Mouse (Mus musculus) lung, embryonic 15.5 days (tissue): ENCODE results near the gene Fgr. TPM values are rescaled to one million over a fixed set of nuclear protein-coding genes. Genes with fewer than 3 reads are reported as not detected.
"Not testable (repeated sequence)": the region's sequence is repeated elsewhere in the genome, so short reads cannot be mapped to it uniquely, and the experiment has no call there.

Source experiments
- ATAC-seq: fragments of 200-750 bp; cut with Nextera tagmentation; 2 replicates; pipeline ENCODE4 v1.8.0; 2017; ENCODE audit warnings: moderate number of reproducible peaks, borderline replicate concordance; ENCODE audit not compliant: low FRiP score, low TSS enrichment; ENCODE audit errors: extremely low read depth
- H3K27ac ChIP-seq: fragments of 300-500 bp; sonication (generic); 2 replicates; pipeline ENCODE4 v1.5.1; 2015; ENCODE audit warnings: moderate library complexity, mild to moderate bottlenecking, inconsistent platforms
- H3K27me3 ChIP-seq: fragments of 300-500 bp; sonication (generic); 2 replicates; pipeline ENCODE4 v1.6.1; 2015; ENCODE audit warnings: inconsistent platforms
- H3K36me3 ChIP-seq: fragments of 300-500 bp; sonication (generic); 2 replicates; pipeline ENCODE4 v1.6.1; 2015; ENCODE audit warnings: inconsistent platforms
- H3K4me1 ChIP-seq: fragments of 300-500 bp; sonication (generic); 2 replicates; pipeline ENCODE4 v1.6.1; 2015; ENCODE audit warnings: inconsistent platforms
- H3K4me2 ChIP-seq: fragments of 300-500 bp; sonication (generic); 2 replicates; pipeline ENCODE4 v1.6.1; 2015; ENCODE audit warnings: inconsistent platforms, mild to moderate bottlenecking, moderate library complexity
- H3K4me3 ChIP-seq: fragments of 300-500 bp; sonication (generic); 2 replicates; pipeline ENCODE4 v1.5.1; 2015; ENCODE audit warnings: mild to moderate bottlenecking, inconsistent platforms
- H3K9ac ChIP-seq: fragments of 300-500 bp; sonication (generic); 2 replicates; pipeline ENCODE4 v1.6.1; 2015; ENCODE audit warnings: inconsistent platforms
- H3K9me3 ChIP-seq: fragments of 300-500 bp; sonication (generic); 2 replicates; pipeline ENCODE4 v1.6.1; 2016; ENCODE audit warnings: inconsistent platforms
- WGBS: fragments of 180-500 bp; shearing (Covaris S2); methylation state at CpG from one replicate; pipeline ENCODE4 v1.1.7; 2015; 5-methylcytosine and 5-hydroxymethylcytosine counted together
- polyA plus RNA-seq: library from polyadenylated mRNA; unstranded; fragments of >200 nt; fragmentation: Nextera tagmentation; extraction: Ambion mirVana; gene quantifications from 2 replicates; pipeline ENCODE4 v1.2.1, GENCODE M21; 2015

The Fgr gene
- polyA plus RNA-seq: 0.69 and 0.74 TPM in 2 replicates

DNA sequence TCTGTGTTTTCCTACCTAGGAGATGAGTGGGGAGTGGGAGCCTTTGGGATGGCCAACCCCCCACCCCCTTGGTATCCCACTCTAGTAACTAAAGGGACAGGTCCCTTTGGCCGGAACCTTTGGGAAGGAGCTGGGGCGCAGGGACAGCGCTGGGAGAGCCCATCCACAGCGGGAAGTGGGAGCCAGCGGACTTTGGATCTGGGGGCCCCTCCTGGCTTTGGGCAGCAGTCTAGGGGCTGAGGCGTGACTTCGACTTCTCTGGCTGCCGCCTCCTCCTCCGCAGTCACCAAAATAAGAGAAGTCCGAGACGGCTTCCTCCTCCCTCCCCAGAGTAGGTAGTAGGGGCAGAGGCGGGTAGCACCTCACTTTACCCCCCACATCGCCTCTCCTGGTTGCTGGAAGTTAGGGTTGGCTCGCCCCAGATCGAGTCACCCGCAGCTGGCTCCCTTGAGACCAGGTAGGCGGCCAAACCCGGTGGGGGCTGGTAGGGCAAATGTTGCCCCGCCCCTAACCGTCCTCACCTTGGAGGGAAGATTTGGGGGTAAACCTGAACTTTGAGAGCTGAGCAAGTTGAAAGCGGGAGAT is at the start of gene Fgr:
Fgr (plus strand) TSS at position 282 of the 585 bp plus-strand sequence.
- peaks cover 6% of the 10 kb centered on the region; the same call in 1 of the 2 replicates for H3K27me3 ChIP-seq
- H3K36me3 ChIP-seq: no peaks in the 10 kb centered on the region
- H3K4me3 ChIP-seq: peak within 1 kb of the TSS; percentile 24
- peak within 1 kb of the TSS; percentile 35; the same call in 1 of the 2 replicates for H3K27ac ChIP-seq
- peak within 1 kb of the TSS; percentile 16; the same call in 1 of the 2 replicates for H3K9ac ChIP-seq
- H3K9me3 ChIP-seq: no peaks in the 10 kb centered on the region
- no peak for ATAC-seq
- H3K4me2 ChIP-seq: peak within 1 kb of the TSS; percentile 56
- H3K4me1 ChIP-seq: peaks cover 27% of the 10 kb centered on the region
- WGBS: 18% methylated on average over 21 of the region's 21 CpGs

DNA sequence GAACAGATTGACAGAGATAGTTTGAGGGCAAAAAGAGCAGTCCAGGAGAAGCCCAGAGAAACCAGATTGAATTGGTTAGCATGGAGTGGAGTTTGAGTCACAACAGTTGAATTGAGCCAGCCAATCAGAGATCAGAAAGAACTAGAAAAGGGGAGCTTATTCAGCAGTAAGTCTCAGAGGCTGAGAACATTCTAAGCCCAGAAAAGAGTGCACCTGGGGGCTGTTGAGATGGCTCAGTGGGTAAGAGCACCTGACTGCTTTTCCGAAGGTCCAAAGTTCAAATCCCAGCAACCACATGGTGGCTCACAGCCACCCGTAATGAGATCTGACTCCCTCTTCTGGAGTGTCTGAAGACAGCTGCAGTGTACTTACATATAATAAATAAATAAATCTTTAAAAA is 47.4 kb upstream of the Fgr start:
- not testable (repeated sequence) for H3K9me3 ChIP-seq, H3K27me3 ChIP-seq
- WGBS: 62% methylated on average over 2 of the region's 2 CpGs

DNA sequence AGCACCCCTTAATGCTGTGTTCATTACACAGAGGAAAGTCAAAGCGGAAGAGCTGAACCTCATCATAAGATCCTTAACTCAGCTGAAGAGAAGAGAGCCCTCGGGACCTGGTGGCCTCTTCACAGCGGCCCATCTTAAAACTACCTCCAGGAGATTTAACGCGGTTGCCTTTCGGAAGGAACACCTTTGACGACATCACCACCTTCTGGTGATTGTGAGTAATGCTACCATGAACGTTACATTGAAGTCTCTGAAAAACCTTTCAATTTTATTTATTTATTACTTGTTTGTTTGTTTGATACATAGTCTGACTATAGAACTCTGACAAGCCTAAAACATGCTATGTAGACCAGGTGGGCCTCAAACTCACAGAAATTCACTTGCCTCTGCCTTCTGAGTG is 43.1 kb upstream of the Fgr start:
- ATAC-seq: no peak

More for the DNA sequence above, 47.4 kb upstream of the Fgr start:
- H3K4me1 ChIP-seq: peaks cover 10% of the 10 kb centered on the region; the same call in 1 of the 2 replicates
- not testable (repeated sequence) for H3K36me3 ChIP-seq, H3K9ac ChIP-seq, H3K27ac ChIP-seq, H3K4me3 ChIP-seq, ATAC-seq, H3K4me2 ChIP-seq

DNA sequence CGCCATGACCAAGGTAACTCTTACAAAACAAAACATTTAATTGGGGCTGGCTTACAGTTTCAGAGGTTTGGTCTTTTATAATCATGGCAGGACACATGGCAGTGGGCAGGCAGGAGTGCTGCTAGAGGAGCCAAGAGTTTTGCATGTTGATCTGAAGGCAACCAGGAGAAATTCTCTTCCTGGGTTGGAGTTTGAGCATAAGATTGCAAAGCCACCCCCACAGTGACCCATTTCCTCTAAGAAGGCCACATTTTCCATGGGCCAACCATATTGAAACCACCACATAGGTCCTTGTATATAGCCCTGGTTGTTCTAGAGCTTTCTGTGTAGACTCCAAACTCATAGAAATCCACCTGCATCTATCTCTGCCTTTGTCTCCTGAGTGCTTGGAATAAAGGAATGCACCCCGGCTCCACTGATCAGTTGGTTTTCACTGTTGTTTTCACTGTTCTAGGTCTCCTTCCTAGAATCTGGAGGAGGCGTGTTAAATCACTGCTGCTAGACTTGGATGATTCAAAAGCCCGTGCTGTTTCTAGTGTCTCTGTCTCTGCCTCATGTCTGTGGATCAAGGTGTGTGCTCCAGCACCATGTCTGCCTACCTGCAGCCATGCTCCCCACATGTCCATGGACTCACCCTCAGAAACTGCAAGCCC is 41.0 kb upstream of the Fgr start:
- H3K4me3 ChIP-seq: no peak overlapping the region
- no peaks in the 10 kb centered on the region for H3K27me3 ChIP-seq
- ATAC-seq: no peak
- H3K9ac ChIP-seq: no peak overlapping the region
- H3K36me3 ChIP-seq: no peaks in the 10 kb centered on the region
- 82% methylated on average over 4 of the region's 4 CpGs for WGBS
- H3K4me2 ChIP-seq: no peak overlapping the region
- H3K9me3 ChIP-seq: no peaks in the 10 kb centered on the region
- H3K4me1 ChIP-seq: 0 out of 2 replicates have a peak, but pooled peaks cover 3% of the 10 kb centered on the region
- H3K27ac ChIP-seq: no peak overlapping the region

More for the DNA sequence above, 43.1 kb upstream of the Fgr start:
- no peaks in the 10 kb centered on the region for H3K9me3 ChIP-seq
- 9% methylated on average over 8 of the region's 8 CpGs for WGBS
- no peak overlapping the region for H3K27ac ChIP-seq
- H3K27me3 ChIP-seq: no peaks in the 10 kb centered on the region
- H3K9ac ChIP-seq: no peak overlapping the region
- H3K4me2 ChIP-seq: no peak overlapping the region
- no peak overlapping the region for H3K4me3 ChIP-seq
- H3K4me1 ChIP-seq: 0 out of 2 replicates have a peak, but pooled peaks cover 3% of the 10 kb centered on the region
- no peaks in the 10 kb centered on the region for H3K36me3 ChIP-seq

DNA sequence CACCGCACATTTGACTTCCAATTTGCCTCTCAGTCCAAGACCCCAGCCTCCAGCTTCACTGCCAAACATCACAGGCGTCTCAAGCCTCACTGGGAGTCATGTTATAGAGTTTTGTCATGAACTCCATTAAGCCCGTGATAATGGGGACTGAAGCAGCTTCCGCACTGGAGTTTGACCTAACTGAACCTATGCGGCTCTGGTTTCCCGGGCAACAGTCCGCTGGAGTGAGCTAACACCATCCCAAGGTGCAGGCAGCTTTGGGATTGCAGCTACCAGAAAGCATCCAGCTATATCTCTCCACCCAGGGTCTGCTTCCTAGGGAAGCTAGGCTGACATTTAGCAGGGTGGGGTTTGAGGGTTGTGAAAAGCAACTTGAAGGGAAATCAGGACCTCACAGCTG is 39.3 kb upstream of the Fgr start:
- Histone ChIP-seq H3K4me2 (no peak overlapping the region), H3K36me3 (no peaks in the 10 kb centered on the region), H3K4me3 (no peak overlapping the region), H3K9me3 (no peaks in the 10 kb centered on the region), H3K27me3 (no peaks in the 10 kb centered on the region), H3K4me1 (0 out of 2 replicates have a peak, but pooled peaks cover 10% of the 10 kb centered on the region), H3K9ac (no peak overlapping the region), H3K27ac (no peak overlapping the region)
- ATAC-seq: no peak
- 17% methylated on average over 7 of the region's 7 CpGs for WGBS

DNA sequence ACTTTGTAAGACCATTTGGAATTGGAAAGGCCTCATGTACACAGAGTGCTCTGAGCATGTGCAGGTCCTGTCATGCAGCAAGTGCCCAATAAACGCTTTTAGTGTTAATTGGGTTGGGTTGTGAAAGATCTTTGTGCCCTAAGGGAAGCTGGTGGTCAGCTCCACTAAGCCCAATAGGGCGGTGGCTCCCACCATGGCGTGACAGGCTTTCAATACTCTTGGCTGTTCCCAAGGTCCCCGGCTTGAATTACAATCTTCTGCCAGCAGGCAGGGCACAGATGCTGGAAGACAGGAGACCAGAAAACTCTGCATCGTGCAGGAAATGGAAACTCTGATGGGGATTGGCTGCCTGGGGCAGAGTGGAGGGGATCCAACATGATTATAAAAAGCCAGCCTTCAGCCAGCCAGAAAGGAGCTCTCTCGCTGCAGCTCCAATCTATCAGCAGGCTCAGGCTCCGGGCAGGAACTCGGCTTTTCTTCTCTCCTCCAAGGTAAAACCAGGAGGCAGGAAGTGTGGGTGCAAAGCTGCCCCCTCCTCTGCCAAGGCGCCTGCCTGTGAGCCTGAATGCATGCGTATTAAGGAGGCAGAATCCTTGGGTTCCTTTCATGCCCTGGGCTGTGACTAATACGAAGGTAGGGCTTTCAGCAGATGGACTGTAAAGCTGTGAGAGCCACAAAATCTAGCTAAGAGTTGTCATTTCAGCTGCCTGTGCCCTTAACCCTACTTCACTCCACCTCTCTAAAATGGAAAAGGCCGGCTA is 35.5 kb upstream of the Fgr start:
- H3K4me1 ChIP-seq: 0 out of 2 replicates have a peak, but pooled peaks cover 10% of the 10 kb centered on the region
- ATAC-seq: no peak
- WGBS: 53% methylated on average over 12 of the region's 12 CpGs
- no peak overlapping the region for H3K27ac ChIP-seq
- no peaks in the 10 kb centered on the region for H3K9me3 ChIP-seq
- no peaks in the 10 kb centered on the region for H3K36me3 ChIP-seq
- no peak overlapping the region for H3K4me2 ChIP-seq
- no peak overlapping the region for H3K4me3 ChIP-seq
- 0 out of 2 replicates have a peak, but pooled peaks cover 3% of the 10 kb centered on the region for H3K27me3 ChIP-seq
- no peak overlapping the region for H3K9ac ChIP-seq

DNA sequence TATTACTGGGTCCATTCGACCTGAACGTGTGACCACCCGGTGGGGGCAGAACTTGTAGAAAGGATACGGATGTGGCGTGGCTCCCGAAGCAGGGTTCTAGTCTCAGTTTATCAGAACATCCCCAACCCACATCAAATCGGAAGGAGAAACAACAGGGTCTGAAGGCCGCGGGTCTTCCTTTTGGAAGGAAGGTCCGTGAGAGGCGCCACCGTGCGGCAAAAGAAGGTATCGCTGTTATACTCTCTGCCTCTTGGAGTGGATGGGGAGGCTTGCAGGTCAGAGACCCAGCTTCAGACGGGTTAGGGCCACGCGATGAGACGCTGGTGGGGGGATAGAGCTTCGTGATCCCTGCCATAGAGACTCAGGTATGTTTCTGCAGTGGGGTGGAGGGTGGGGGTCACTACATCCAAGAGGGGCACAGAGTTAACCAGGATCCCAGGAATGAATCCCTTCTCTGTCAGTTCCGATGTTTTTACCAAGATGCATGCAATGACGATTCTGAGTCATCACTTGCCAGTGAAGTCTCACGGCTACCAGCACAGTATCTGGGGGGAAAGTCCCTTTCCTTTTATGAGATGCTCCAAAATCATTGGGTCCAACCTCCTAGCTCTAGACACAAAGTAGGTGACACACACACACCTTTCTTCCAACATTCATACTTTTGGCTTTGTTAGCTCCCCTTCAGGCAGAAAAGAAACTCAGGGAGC is 34.3 kb upstream of the Fgr start:
- Histone ChIP-seq H3K4me3 (no peak overlapping the region), H3K36me3 (no peaks in the 10 kb centered on the region), H3K27ac (no peak overlapping the region), H3K4me2 (peak overlapping the region; percentile 32; the same call in 1 of the 2 replicates), H3K9me3 (no peaks in the 10 kb centered on the region), H3K27me3 (0 out of 2 replicates have a peak, but pooled peaks cover 3% of the 10 kb centered on the region), H3K9ac (no peak overlapping the region), H3K4me1 (0 out of 2 replicates have a peak, but pooled peaks cover 11% of the 10 kb centered on the region)
- no peak for ATAC-seq
- WGBS: 25% methylated on average over 22 of the region's 22 CpGs

DNA sequence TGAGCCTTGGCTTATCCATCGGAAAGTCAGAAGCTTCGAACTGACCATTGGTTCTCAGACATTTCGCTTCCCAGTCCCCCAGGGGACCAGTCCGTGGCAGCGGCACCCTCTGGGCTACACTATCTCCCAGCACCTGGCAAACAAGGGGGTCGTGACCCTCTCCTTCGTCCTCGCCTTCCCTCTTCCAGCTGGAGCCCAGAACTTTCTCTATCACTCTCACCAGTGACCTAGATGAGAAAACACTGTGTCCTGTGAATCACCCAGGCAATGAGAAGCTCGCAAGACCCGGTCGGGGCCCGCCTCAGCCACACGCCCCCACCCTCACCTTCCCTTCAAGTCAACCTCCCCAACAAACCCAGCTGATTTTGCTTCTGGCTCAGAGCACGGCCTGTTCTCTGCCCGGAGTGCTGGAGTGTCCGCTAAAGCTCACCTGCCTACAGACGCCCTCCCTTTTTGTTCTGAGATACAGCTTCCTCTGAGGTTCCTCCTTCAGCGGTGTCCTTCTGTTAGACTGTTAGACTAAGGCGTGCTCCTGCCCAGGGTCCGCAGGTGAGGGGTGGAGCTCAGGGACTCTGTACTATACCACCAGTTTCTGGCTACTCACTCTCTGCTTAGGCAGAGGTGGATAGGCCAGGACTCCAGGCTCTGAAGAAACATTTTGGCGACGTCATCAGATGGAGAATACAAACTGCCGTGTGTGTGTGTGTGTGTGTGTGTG is 32.7 kb upstream of the Fgr start:
- Histone ChIP-seq H3K4me1 (peaks cover 22% of the 10 kb centered on the region), H3K27ac (no peak overlapping the region), H3K36me3 (no peaks in the 10 kb centered on the region), H3K9ac (no peak overlapping the region), H3K9me3 (no peaks in the 10 kb centered on the region), H3K27me3 (0 out of 2 replicates have a peak, but pooled peaks cover 3% of the 10 kb centered on the region), H3K4me3 (no peak overlapping the region), H3K4me2 (no peak overlapping the region)
- ATAC-seq: no peak
- WGBS: 41% methylated on average over 23 of the region's 23 CpGs

DNA sequence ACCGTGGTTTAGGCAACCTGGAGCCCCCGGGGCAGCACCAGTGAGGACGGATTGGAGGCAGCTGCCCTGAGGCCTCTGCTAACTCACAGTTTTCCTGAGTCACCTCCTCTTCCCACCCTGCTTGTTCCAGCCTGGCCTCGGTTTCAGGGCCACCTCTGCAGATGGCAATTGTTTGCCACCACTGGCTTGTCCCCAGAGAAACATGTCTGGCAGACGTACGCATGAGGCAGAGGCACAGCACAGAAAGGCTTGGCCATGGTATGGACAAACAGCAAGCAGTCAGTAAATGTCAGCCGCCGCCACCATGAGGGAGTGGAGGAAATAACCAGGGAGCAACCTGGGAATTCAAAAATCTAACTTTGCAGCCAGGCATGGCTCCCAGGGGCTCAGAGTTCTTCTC is 30.8 kb upstream of the Fgr start:
- Histone ChIP-seq H3K36me3 (no peaks in the 10 kb centered on the region), H3K4me1 (peaks cover 30% of the 10 kb centered on the region)

DNA sequence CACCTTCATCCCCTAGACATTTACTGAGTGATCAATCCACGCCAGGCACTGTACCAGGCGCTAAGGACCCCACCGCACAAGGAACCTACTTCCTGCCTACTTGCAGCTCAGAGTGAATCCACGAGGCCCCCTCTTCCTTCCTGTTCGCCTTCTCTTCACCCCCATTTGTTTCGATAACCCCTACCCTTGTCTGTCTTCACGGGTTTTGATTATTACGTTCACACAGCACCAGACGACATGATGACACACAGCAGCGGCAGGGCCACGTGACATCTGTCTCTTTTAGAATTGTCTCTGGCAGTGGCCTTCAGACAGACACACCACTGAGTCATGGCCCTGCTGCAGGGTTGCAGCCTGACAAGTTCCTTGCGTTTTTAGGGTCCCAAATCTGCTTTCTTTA is 29.8 kb upstream of the Fgr start:
- WGBS: 52% methylated on average over 12 of the region's 12 CpGs
- H3K27ac ChIP-seq: no peak overlapping the region
- H3K4me1 ChIP-seq: peaks cover 23% of the 10 kb centered on the region
- no peak overlapping the region for H3K4me2 ChIP-seq
- no peaks in the 10 kb centered on the region for H3K9me3 ChIP-seq
- no peaks in the 10 kb centered on the region for H3K36me3 ChIP-seq
- H3K27me3 ChIP-seq: 0 out of 2 replicates have a peak, but pooled peaks cover 3% of the 10 kb centered on the region
- H3K4me3 ChIP-seq: no peak overlapping the region
- no peak for ATAC-seq
- H3K9ac ChIP-seq: no peak overlapping the region

More for the DNA sequence above, 30.8 kb upstream of the Fgr start:
- Histone ChIP-seq H3K4me2 (no peak overlapping the region), H3K4me3 (no peak overlapping the region), H3K9ac (no peak overlapping the region), H3K27ac (no peak overlapping the region), H3K9me3 (no peaks in the 10 kb centered on the region), H3K27me3 (0 out of 2 replicates have a peak, but pooled peaks cover 3% of the 10 kb centered on the region)
- ATAC-seq: no peak
- 57% methylated on average over 8 of the region's 8 CpGs for WGBS

DNA sequence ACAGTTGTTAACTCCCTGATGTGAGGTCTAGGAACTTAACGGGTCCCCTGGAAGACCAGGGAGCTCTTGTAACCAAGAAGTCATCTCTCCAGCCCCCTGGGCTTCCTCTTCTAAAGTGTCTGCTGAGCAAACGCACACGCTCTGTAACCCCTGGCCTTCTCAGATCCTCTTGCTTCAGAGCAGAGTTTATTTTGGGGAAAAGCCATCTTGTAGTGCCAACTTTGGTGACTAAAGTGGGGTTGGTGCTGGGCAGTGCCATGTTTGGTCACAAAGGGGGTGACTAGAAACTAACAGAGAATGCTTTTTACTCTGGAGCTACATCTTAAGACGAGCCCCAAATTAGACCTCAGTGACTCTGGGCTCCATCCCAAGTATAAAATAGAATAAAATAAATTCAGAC is 29.1 kb upstream of the Fgr start:
- Histone ChIP-seq H3K36me3 (no peaks in the 10 kb centered on the region), H3K4me3 (no peak overlapping the region), H3K9me3 (no peaks in the 10 kb centered on the region), H3K27me3 (0 out of 2 replicates have a peak, but pooled peaks cover 3% of the 10 kb centered on the region), H3K4me1 (peaks cover 23% of the 10 kb centered on the region), H3K4me2 (no peak overlapping the region), H3K27ac (peak overlapping the region; percentile 69), H3K9ac (no peak overlapping the region)
- ATAC-seq: no peak
- 51% methylated on average over 4 of the region's 4 CpGs for WGBS
